Mouse (Mus musculus): ENCODE results near the gene Tas2r107. TPM values are rescaled to one million over a fixed set of nuclear protein-coding genes. Genes with fewer than 3 reads are reported as not detected.

Gene Tas2r107
- not detected in 2 replicates for total RNA-seq (2012; rRNA removed)
- total RNA-seq (2014; rRNA removed), result not detected in 2 replicates
- not detected in 2 replicates for polyA plus RNA-seq (2012; ENCODE audit: insufficient read length, low read depth)

GRCm38 (mm10) chr6:131660049-131660448 lies at the start of gene Tas2r107:
TSS of gene Tas2r107 (minus strand) at chr6:131660149.
- Histone ChIP-seq H3K9me3 (replicated peaks; ENCODE audit: low read length) (peaks cover 10% of the 10 kb centered on the region), H3K4me2 (ENCODE audit: insufficient read depth, low read depth, poor library complexity, severe bottlenecking) (no peak within 1 kb of the TSS), H3K27me3 (replicated peaks) (no peaks in the 10 kb centered on the region), H3K4me1 (ENCODE audit: control insufficient read depth in 1 of 2, insufficient read depth in 2 of 2) (no peaks in the 10 kb centered on the region), H3K36me3 (replicated peaks in 1 of 2; ENCODE audit: control insufficient read depth in 1 of 2, insufficient read depth in 1 of 2, low read length in 1 of 2) (no peaks in the 10 kb centered on the region), H3K9ac (ENCODE audit: insufficient read depth, low read depth) (no peak within 1 kb of the TSS), H3K4me3 (replicated peaks in 1 of 3; ENCODE audit: low read depth in 2 of 3, low read length in 2 of 3, poor library complexity in 1 of 3) (no peak within 1 kb of the TSS), H3K79me2 (replicated peaks; ENCODE audit: control insufficient read depth, extremely low read depth, insufficient read depth, poor library complexity, severe bottlenecking) (no peaks in the 10 kb centered on the region), H3K27ac (ENCODE audit: insufficient read depth, low read depth) (no peak within 1 kb of the TSS)
- dilution Hi-C loops (cut with MboI; ENCODE audit: extremely low pct_ligation_motif_present, extremely low pct_unique_long_range_greater_than_20kb, low sequenced_read_pairs), result no loop called here
- no peak for DNase-seq (ENCODE audit: extremely low read depth)
- no peak for TF ChIP-seq ZC3H11A (IDR thresholded peaks at IDR 0.05; ENCODE audit: low read depth, low read length)
- no peak for TF ChIP-seq MAFK (IDR thresholded peaks at IDR 0.05; ENCODE audit: insufficient replicate concordance, low read length)
- no peak for TF ChIP-seq CTCF (conservative IDR thresholded peaks at IDR 0.05 in 1 of 2, IDR thresholded peaks at IDR 0.05 in 1 of 2; ENCODE audit: low read depth in 2 of 2, low read length in 2 of 2)
- no peak for TF ChIP-seq RAD21 (IDR thresholded peaks at IDR 0.05; ENCODE audit: low read depth, low read length)
- TF ChIP-seq TCF12 (IDR thresholded peaks at IDR 0.05; ENCODE audit: low read depth, low read length), result no peak
- TF ChIP-seq ZNF384 (IDR thresholded peaks at IDR 0.05; ENCODE audit: low read depth, low read length), result no peak
- no peak for TF ChIP-seq ELF1 (IDR thresholded peaks at IDR 0.05; ENCODE audit: low read depth, low read length)
- TF ChIP-seq NELFE (IDR thresholded peaks at IDR 0.05; ENCODE audit: low read depth, low read length), result no peak
- TF ChIP-seq ETS1 (conservative IDR thresholded peaks at IDR 0.05; ENCODE audit: low read depth, low read length), result no peak
- in situ Hi-C loops (cut with MboI; ENCODE audit: low pct_ligation_motif_present, low pct_unique_long_range_greater_than_20kb, low sequenced_read_pairs), result no loop called here

GRCm38 (mm10) chr6:131689963-131690362 lies 30.0 kb upstream of the Tas2r107 start, which contains the start of gene Tas2r114:
TSS of gene Tas2r114 (minus strand) at chr6:131690063.
- Histone ChIP-seq H3K36me3 (replicated peaks in 1 of 2; ENCODE audit: control insufficient read depth in 1 of 2, insufficient read depth in 1 of 2, low read length in 1 of 2) (no peaks in the 10 kb centered on the region), H3K4me1 (ENCODE audit: control insufficient read depth in 1 of 2, insufficient read depth in 2 of 2) (no peaks in the 10 kb centered on the region), H3K4me3 (replicated peaks in 1 of 3; ENCODE audit: low read depth in 2 of 3, low read length in 2 of 3, poor library complexity in 1 of 3) (no peak within 1 kb of the TSS), H3K9me3 (replicated peaks; ENCODE audit: low read length) (peaks cover 16% of the 10 kb centered on the region), H3K9ac (ENCODE audit: insufficient read depth, low read depth) (no peak within 1 kb of the TSS), H3K79me2 (replicated peaks; ENCODE audit: control insufficient read depth, extremely low read depth, insufficient read depth, poor library complexity, severe bottlenecking) (no peaks in the 10 kb centered on the region), H3K27ac (ENCODE audit: insufficient read depth, low read depth) (no peak within 1 kb of the TSS), H3K27me3 (replicated peaks) (no peaks in the 10 kb centered on the region), H3K4me2 (ENCODE audit: insufficient read depth, low read depth, poor library complexity, severe bottlenecking) (no peak within 1 kb of the TSS)
- dilution Hi-C loops (cut with MboI; ENCODE audit: extremely low pct_ligation_motif_present, extremely low pct_unique_long_range_greater_than_20kb, low sequenced_read_pairs) (no loop called here), in situ Hi-C loops (cut with MboI; ENCODE audit: low pct_ligation_motif_present, low pct_unique_long_range_greater_than_20kb, low sequenced_read_pairs) (no loop called here)
- TF ChIP-seq ZKSCAN1 (IDR thresholded peaks at IDR 0.05; ENCODE audit: borderline replicate concordance, low read depth, low read length) (no peak), BHLHE40 (IDR thresholded peaks at IDR 0.05; ENCODE audit: low read depth, low read length) (no peak), MAX (IDR thresholded peaks at IDR 0.05; ENCODE audit: low read length) (no peak), USF2 (conservative IDR thresholded peaks at IDR 0.05; ENCODE audit: low read depth, low read length) (no peak), SMC3 (IDR thresholded peaks at IDR 0.05; ENCODE audit: low read depth, low read length) (no peak), MAFK (IDR thresholded peaks at IDR 0.05; ENCODE audit: insufficient replicate concordance, low read length) (no peak), MEF2A (IDR thresholded peaks at IDR 0.05; ENCODE audit: borderline replicate concordance, low read depth, low read length) (no peak), NELFE (IDR thresholded peaks at IDR 0.05; ENCODE audit: low read depth, low read length) (no peak), JUND (conservative IDR thresholded peaks at IDR 0.05; ENCODE audit: low read depth, low read length) (no peak), CHD1 (IDR thresholded peaks at IDR 0.05; ENCODE audit: low read depth, low read length) (no peak), CTCF (conservative IDR thresholded peaks at IDR 0.05 in 1 of 2, IDR thresholded peaks at IDR 0.05 in 1 of 2; ENCODE audit: low read depth in 2 of 2, low read length in 2 of 2) (no peak)
- no peak for DNase-seq (ENCODE audit: extremely low read depth)
